8 mouse cellular contexts compared by ENCODE assay signal in the genomic region with DNA sequence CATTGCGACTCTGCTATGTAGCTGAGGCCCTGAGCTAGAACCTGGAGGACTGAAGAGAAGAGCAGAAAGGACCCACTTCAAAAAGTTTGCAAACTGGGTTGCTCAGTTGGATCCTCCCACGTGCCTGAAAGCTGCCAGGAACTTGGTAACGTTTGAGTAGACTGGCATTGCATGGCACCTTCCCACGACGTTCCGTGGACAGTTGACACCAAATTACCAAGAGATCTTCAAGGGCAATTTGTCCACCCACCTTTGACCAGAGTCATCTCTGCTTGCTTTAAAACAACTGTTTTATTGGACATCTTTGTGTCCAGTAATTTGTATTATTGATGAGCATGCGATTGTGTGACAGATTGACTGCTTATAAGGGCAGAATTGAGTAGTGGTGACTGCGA. TPM values are rescaled to one million over a fixed set of nuclear protein-coding genes. Genes with fewer than 3 reads are reported as not detected.
A peak's percentile ranks its signal among the peaks of the same experiment; 100 is the strongest.
DNase-seq lines count a peak whose midpoint lies in the region; ATAC-seq and TF ChIP-seq lines count a peak whose summit lies in the region.

St8sia6 (minus strand) TSS at position 96 of the 395 bp plus-strand sequence.

- no peaks in the 10 kb centered on the region for H3K36me3 ChIP-seq in kidney, adult 2 months (ENCODE audit: control insufficient read depth, insufficient read depth, low read length)
- H3K36me3 ChIP-seq in hindbrain, embryonic 11.5 days (ENCODE audit: control insufficient read depth, insufficient read depth, low read length): no peaks in the 10 kb centered on the region
- H3K36me3 ChIP-seq in midbrain, embryonic 11.5 days (ENCODE audit: control insufficient read depth, insufficient read depth, low read length): no peaks in the 10 kb centered on the region

- 36% methylated on average over 8 of the region's 8 CpGs for WGBS in kidney, adult 2 months
- 56% methylated on average over 8 of the region's 8 CpGs for WGBS in hindbrain, embryonic 11.5 days
- WGBS in midbrain, embryonic 11.5 days: 55% methylated on average over 8 of the region's 8 CpGs

- H3K27ac ChIP-seq in kidney, adult 2 months (ENCODE audit: insufficient read depth, low read depth, low read length): peak within 1 kb of the TSS; percentile 26; the same call in 1 of the 2 replicates
- no peak within 1 kb of the TSS for H3K27ac ChIP-seq in bone marrow macrophage, adult 2 months (ENCODE audit: insufficient read depth, low read depth, low read length)
- H3K27ac ChIP-seq in hindbrain, embryonic 11.5 days (ENCODE audit: low read depth, low read length): no peak within 1 kb of the TSS
- no peak within 1 kb of the TSS for H3K27ac ChIP-seq in midbrain, embryonic 11.5 days (ENCODE audit: low read depth, low read length)

- H3K27me3 ChIP-seq in kidney, adult 2 months (replicated peaks; ENCODE audit: control insufficient read depth, insufficient read depth, low read length): no peaks in the 10 kb centered on the region
- H3K27me3 ChIP-seq in hindbrain, embryonic 11.5 days (ENCODE audit: control insufficient read depth, insufficient read depth, low read length): peaks cover 15% of the 10 kb centered on the region
- H3K27me3 ChIP-seq in midbrain, embryonic 11.5 days (ENCODE audit: control insufficient read depth, insufficient read depth, low read length): peaks cover 25% of the 10 kb centered on the region

- TF ChIP-seq CTCF in kidney, adult 2 months (conservative IDR thresholded peaks at IDR 0.05; ENCODE audit: insufficient read depth, insufficient read length, low read depth, low read length): no peak
- TF ChIP-seq CTCF in bone marrow macrophage, adult 2 months (IDR thresholded peaks at IDR 0.05; ENCODE audit: low read depth, low read length): no peak

- TF ChIP-seq POLR2A in kidney, adult 2 months (IDR thresholded peaks at IDR 0.05; ENCODE audit: low read depth, low read length): no peak
- no peak for TF ChIP-seq POLR2A in bone marrow macrophage, adult 2 months (IDR thresholded peaks at IDR 0.05; ENCODE audit: borderline replicate concordance, low read depth, low read length)

- H3K9me3 ChIP-seq in hindbrain, embryonic 11.5 days (ENCODE audit: control insufficient read depth, low read length): no peaks in the 10 kb centered on the region
- no peaks in the 10 kb centered on the region for H3K9me3 ChIP-seq in midbrain, embryonic 11.5 days (ENCODE audit: control insufficient read depth, low read length)

- H3K4me2 ChIP-seq in hindbrain, embryonic 11.5 days (replicated peaks; ENCODE audit: low read depth, low read length): peak within 1 kb of the TSS; percentile 93
- H3K4me2 ChIP-seq in midbrain, embryonic 11.5 days: peak within 1 kb of the TSS; percentile 96

- ATAC-seq in hindbrain, embryonic 11.5 days (ENCODE audit: low FRiP score): no peak
- no peak for ATAC-seq in midbrain, embryonic 11.5 days (ENCODE audit: low FRiP score)

- peak within 1 kb of the TSS; percentile 40 for H3K9ac ChIP-seq in hindbrain, embryonic 11.5 days (ENCODE audit: low read depth, low read length)
- peak within 1 kb of the TSS; percentile 57 for H3K9ac ChIP-seq in midbrain, embryonic 11.5 days (ENCODE audit: low read length)

- DNase-seq in kidney, adult 2 months: no peak
- DNase-seq in kidney, adult 9 months: no peak
- no peak for DNase-seq in hindbrain, embryonic 11.5 days (ENCODE audit: low spot score)
- no peak for DNase-seq in midbrain, embryonic 11.5 days (ENCODE audit: low spot score, missing footprints)
- no peak for DNase-seq in adrenal gland, adult (ENCODE audit: inconsistent age in 2 of 2, low spot score in 1 of 2)
- DNase-seq in cerebellum, postnatal 36 days: no peak
- DNase-seq in cerebellum, postnatal 14 days: no peak

- H3K4me1 ChIP-seq in kidney, adult 2 months (ENCODE audit: control insufficient read depth, insufficient read depth, low read length): no peaks in the 10 kb centered on the region
- H3K4me1 ChIP-seq in bone marrow macrophage, adult 2 months (ENCODE audit: control insufficient read depth, insufficient read depth, low read length): peaks cover 12% of the 10 kb centered on the region
- no peaks in the 10 kb centered on the region for H3K4me1 ChIP-seq in hindbrain, embryonic 11.5 days (replicated peaks; ENCODE audit: control insufficient read depth, insufficient read depth, low read length)
- H3K4me1 ChIP-seq in midbrain, embryonic 11.5 days (ENCODE audit: control insufficient read depth, insufficient read depth, low read length): peaks cover 5% of the 10 kb centered on the region; the same call in 1 of the 2 replicates

- peak within 1 kb of the TSS; percentile 75 for H3K4me3 ChIP-seq in kidney, adult 2 months (ENCODE audit: insufficient read depth, low read depth, low read length)
- H3K4me3 ChIP-seq in bone marrow macrophage, adult 2 months (ENCODE audit: insufficient read depth, low read length): peak within 1 kb of the TSS; percentile 59
- peak within 1 kb of the TSS; percentile 51 for H3K4me3 ChIP-seq in hindbrain, embryonic 11.5 days (ENCODE audit: low read depth, low read length)
- peak within 1 kb of the TSS; percentile 54 for H3K4me3 ChIP-seq in midbrain, embryonic 11.5 days (ENCODE audit: low read depth, low read length)

RNA-seq across cellular contexts. Expression of gene St8sia6, which starts in this region (rescaled TPM):
- 3.7 and 4.0 TPM in 2 replicates for polyA plus RNA-seq in kidney, adult 2 months (2012; rRNA removed)
- 0.56 and 0.80 TPM in 2 replicates for polyA plus RNA-seq in bone marrow macrophage, adult 2 months (2012; ENCODE audit: insufficient read depth, insufficient read length, missing spikeins)
- 0.02 and 0.18 TPM in 2 replicates for polyA plus RNA-seq in hindbrain, embryonic 11.5 days (2014; fragmentation: Nextera tagmentation; extraction: Ambion mirVana)
- 0.18 and 0.20 TPM in 2 replicates for polyA plus RNA-seq in midbrain, embryonic 11.5 days (2014; fragmentation: Nextera tagmentation; extraction: Ambion mirVana)
